ENCODE assay signal across 8 mouse cellular contexts in genomic region chr12:79990751-79991150, GRCm38 (mm10).
DNase-seq lines count a peak whose midpoint lies in the region; ATAC-seq lines count a peak whose summit lies in the region.
"Had no signal": no experiment of that assay in that cellular context is flagged by ENCODE, and none has a peak within 500 bp of the region (broad histone marks: within the 10 kb centered on the region; RNA-seq: fewer than 3 reads in every experiment).

No protein-coding gene starts in this region.

- H3K4me2 ChIP-seq in hindbrain, embryonic 16.5 days (ENCODE audit: low read length) = no peak overlapping the region
- no peak overlapping the region for H3K4me2 ChIP-seq in neural tube, embryonic 14.5 days (ENCODE audit: low read depth, low read length)

- peak; percentile 33 for DNase-seq in left cerebral cortex, adult 11 months (ENCODE audit: low spot score)
- no peak for DNase-seq in left cerebral cortex, adult 18-20 months (ENCODE audit: low spot score in 2 of 2)
- DNase-seq in forebrain, embryonic 10.5 days (ENCODE audit: extremely low spot score, low spot score) = no peak
- no peak for DNase-seq in retina, embryonic 14.5 days (ENCODE audit: low spot score)

- no peak overlapping the region for H3K9ac ChIP-seq in hindbrain, embryonic 16.5 days (ENCODE audit: low read depth, low read length)
- no peak overlapping the region for H3K9ac ChIP-seq in neural tube, embryonic 14.5 days (replicated peaks; ENCODE audit: low read depth, low read length)

- no peak overlapping the region for H3K4me3 ChIP-seq in forebrain, embryonic 10.5 days
- no peak overlapping the region for H3K4me3 ChIP-seq in hindbrain, embryonic 16.5 days (ENCODE audit: low read length)
- H3K4me3 ChIP-seq in neural tube, embryonic 14.5 days (ENCODE audit: low read depth, low read length) = no peak overlapping the region

- no peaks in the 10 kb centered on the region for H3K36me3 ChIP-seq in forebrain, embryonic 10.5 days (replicated peaks)
- no peaks in the 10 kb centered on the region for H3K36me3 ChIP-seq in hindbrain, embryonic 16.5 days (ENCODE audit: control insufficient read depth, insufficient read depth, low read length)
- H3K36me3 ChIP-seq in neural tube, embryonic 14.5 days (ENCODE audit: control insufficient read depth, insufficient read depth, low read length) = no peaks in the 10 kb centered on the region

- H3K4me1 ChIP-seq in forebrain, embryonic 10.5 days = peaks cover 64% of the 10 kb centered on the region
- peaks cover 20% of the 10 kb centered on the region for H3K4me1 ChIP-seq in hindbrain, embryonic 16.5 days (ENCODE audit: control insufficient read depth, insufficient read depth, low read depth, low read length)
- peaks cover 14% of the 10 kb centered on the region for H3K4me1 ChIP-seq in neural tube, embryonic 14.5 days (ENCODE audit: control insufficient read depth, insufficient read depth, low read length)

- no peaks in the 10 kb centered on the region for H3K9me3 ChIP-seq in forebrain, embryonic 10.5 days
- H3K9me3 ChIP-seq in hindbrain, embryonic 16.5 days (ENCODE audit: control insufficient read depth, low read length) = no peaks in the 10 kb centered on the region
- no peaks in the 10 kb centered on the region for H3K9me3 ChIP-seq in neural tube, embryonic 14.5 days (ENCODE audit: control insufficient read depth, low read length)

- peak; percentile 89 for ATAC-seq in hindbrain, embryonic 16.5 days
- no peak for ATAC-seq in neural tube, embryonic 14.5 days (ENCODE audit: low read depth)
- ATAC-seq in granulocyte monocyte progenitor cell, adult 5-6 weeks (replicated peaks; ENCODE audit: poor library complexity, severe bottlenecking) = no peak
- ATAC-seq: Patski had no signal

- no peaks in the 10 kb centered on the region for H3K27me3 ChIP-seq in forebrain, embryonic 10.5 days (ENCODE audit: poor library complexity, severe bottlenecking)
- H3K27me3 ChIP-seq in hindbrain, embryonic 16.5 days (replicated peaks; ENCODE audit: control insufficient read depth, insufficient read depth, low read length) = no peaks in the 10 kb centered on the region
- H3K27me3 ChIP-seq in neural tube, embryonic 14.5 days (ENCODE audit: control insufficient read depth, insufficient read depth, low read length) = no peaks in the 10 kb centered on the region
- H3K27me3 ChIP-seq: Patski had no signal

- peak overlapping the region; percentile 81 for H3K27ac ChIP-seq in forebrain, embryonic 10.5 days
- H3K27ac ChIP-seq in hindbrain, embryonic 16.5 days (ENCODE audit: low read depth, low read length) = peak overlapping the region; percentile 83
- 0 out of 2 replicates have a peak overlapping the region, but pooled peaks have one; percentile 39 for H3K27ac ChIP-seq in neural tube, embryonic 14.5 days (ENCODE audit: low read depth, low read length)

- 39% methylated on average over 4 of the region's 4 CpGs for WGBS in forebrain, embryonic 10.5 days
- WGBS in hindbrain, embryonic 16.5 days = 29% methylated on average over 4 of the region's 4 CpGs
- 38% methylated on average over 4 of the region's 4 CpGs for WGBS in neural tube, embryonic 14.5 days
